Mouse (Mus musculus) CH12.LX (cell line): ENCODE measurements around the gene Dpf3. TPM values are rescaled to one million over a fixed set of nuclear protein-coding genes. Genes with fewer than 3 reads are reported as not detected.

Experiments
- DNase-seq: peaks from one replicate; pipeline ENCODE4 v3.0.0-alpha.2; 2013; ENCODE audit errors: extremely low read depth
- H3K27ac ChIP-seq: 2 replicates; pipeline ENCODE4 v1.5.1; 2012; ENCODE audit warnings: low read depth, mild to moderate bottlenecking, control low read depth, moderate library complexity; ENCODE audit not compliant: insufficient read depth
- H3K27me3 ChIP-seq: replicated peaks from 2 replicates; pipeline ENCODE3; 2012; ENCODE audit warnings: inconsistent platforms
- H3K36me3 ChIP-seq, 2 experiments: replicated peaks in 1 of 2; 2 replicates each; pipeline versions ENCODE3 to v1.6.1; 2012; ENCODE audit warnings: inconsistent platforms in 1 of 2, low read length in 1 of 2, mild to moderate bottlenecking in 1 of 2, mixed read lengths in 1 of 2, moderate library complexity in 1 of 2; ENCODE audit not compliant: control insufficient read depth in 1 of 2, insufficient read depth in 1 of 2
- H3K4me1 ChIP-seq, 2 experiments: 2 replicates each; pipeline ENCODE4 v1.6.1; 2012; ENCODE audit warnings: inconsistent platforms in 1 of 2, moderate library complexity in 1 of 2; ENCODE audit not compliant: insufficient read depth in 2 of 2, control insufficient read depth in 1 of 2
- H3K4me2 ChIP-seq: 2 replicates; pipeline ENCODE4 v1.6.1; 2012; ENCODE audit warnings: low read depth, mild to moderate bottlenecking, control low read depth; ENCODE audit not compliant: poor library complexity, insufficient read depth, severe bottlenecking
- H3K4me3 ChIP-seq, 3 experiments: fragments of 150-350 bp in 1 of 3; sonication (generic) in 1 of 3; replicated peaks in 1 of 3; 2 replicates each; pipeline versions ENCODE3 to v1.5.1; 2011 to 2012; ENCODE audit warnings: low read depth in 2 of 3, low read length in 2 of 3, mild to moderate bottlenecking in 2 of 3, moderate library complexity in 2 of 3, control low read depth in 1 of 3, improper control_type of control experiment in 1 of 3, inconsistent platforms in 1 of 3, mixed read lengths in 1 of 3; ENCODE audit not compliant: poor library complexity in 1 of 3
- H3K79me2 ChIP-seq: replicated peaks from 2 replicates; pipeline ENCODE4 v1.6.1; 2012; ENCODE audit warnings: mild to moderate bottlenecking, moderate library complexity; ENCODE audit not compliant: control insufficient read depth, poor library complexity, insufficient read depth, severe bottlenecking; ENCODE audit errors: extremely low read depth
- H3K9ac ChIP-seq: 2 replicates; pipeline ENCODE4 v1.6.1; 2012; ENCODE audit warnings: low read depth, mild to moderate bottlenecking, control low read depth, moderate library complexity; ENCODE audit not compliant: insufficient read depth
- H3K9me3 ChIP-seq: replicated peaks from 2 replicates; pipeline ENCODE3; 2012; ENCODE audit warnings: low read length, inconsistent platforms, mixed read lengths
- BHLHE40 ChIP-seq: IDR thresholded peaks from 2 replicates; pipeline ENCODE4 v1.6.1; 2011; ENCODE audit warnings: mild to moderate bottlenecking, low read depth, low read length, improper control_type of control experiment
- CHD1 ChIP-seq: IDR thresholded peaks from 2 replicates; pipeline ENCODE4 v1.6.1; 2012; ENCODE audit warnings: low read depth, low read length, improper control_type of control experiment, inconsistent platforms
- CHD2 ChIP-seq: IDR thresholded peaks from 2 replicates; pipeline ENCODE4 v1.6.1; 2011; ENCODE audit warnings: low read length, improper control_type of control experiment
- CTCF ChIP-seq, 2 experiments: IDR thresholded peaks in 1 of 2; conservative IDR thresholded peaks in 1 of 2; 2 replicates each; pipeline ENCODE4 v1.5.1; 2011 to 2012; ENCODE audit warnings: low read depth in 2 of 2, low read length in 2 of 2, improper control_type of control experiment in 1 of 2, inconsistent platforms in 1 of 2, mild to moderate bottlenecking in 1 of 2, moderate library complexity in 1 of 2
- E2F4 ChIP-seq: IDR thresholded peaks from 2 replicates; pipeline ENCODE4 v1.6.1; 2011; ENCODE audit warnings: low read depth, low read length, improper control_type of control experiment; ENCODE audit not compliant: insufficient replicate concordance
- ELF1 ChIP-seq: IDR thresholded peaks from 2 replicates; pipeline ENCODE4 v1.6.1; 2014; ENCODE audit warnings: low read depth, mild to moderate bottlenecking, inconsistent platforms, low read length, improper control_type of control experiment
- ETS1 ChIP-seq: conservative IDR thresholded peaks from 2 replicates; pipeline ENCODE4 v1.6.1; 2012; ENCODE audit warnings: low read depth, mild to moderate bottlenecking, inconsistent platforms, low read length, improper control_type of control experiment, moderate library complexity
- GABPA ChIP-seq: IDR thresholded peaks from 2 replicates; pipeline ENCODE4 v1.6.1; 2012; ENCODE audit warnings: low read depth, low read length, improper control_type of control experiment, inconsistent platforms; ENCODE audit not compliant: insufficient replicate concordance
- HCFC1 ChIP-seq: IDR thresholded peaks from 2 replicates; pipeline ENCODE4 v1.6.1; 2012; ENCODE audit warnings: low read depth, mild to moderate bottlenecking, inconsistent platforms, low read length, improper control_type of control experiment
- JUN ChIP-seq: IDR thresholded peaks from 2 replicates; pipeline ENCODE4 v1.6.1; 2011; ENCODE audit warnings: low read depth, mild to moderate bottlenecking, low read length, improper control_type of control experiment, moderate library complexity; ENCODE audit not compliant: insufficient read depth
- MAX ChIP-seq: IDR thresholded peaks from 2 replicates; pipeline ENCODE4 v1.6.1; 2011; ENCODE audit warnings: low read length, improper control_type of control experiment
- MAZ ChIP-seq: IDR thresholded peaks from 2 replicates; pipeline ENCODE4 v1.6.1; 2012; ENCODE audit warnings: low read depth, mild to moderate bottlenecking, inconsistent platforms, low read length, improper control_type of control experiment, moderate library complexity
- MEF2A ChIP-seq: IDR thresholded peaks from 2 replicates; pipeline ENCODE4 v1.6.1; 2014; ENCODE audit warnings: low read depth, mild to moderate bottlenecking, inconsistent platforms, low read length, improper control_type of control experiment, borderline replicate concordance
- MXI1 ChIP-seq: IDR thresholded peaks from 2 replicates; pipeline ENCODE4 v1.6.1; 2011; ENCODE audit warnings: mild to moderate bottlenecking, low read depth, low read length, improper control_type of control experiment
- MYC ChIP-seq: IDR thresholded peaks from 2 replicates; pipeline ENCODE4 v1.6.1; 2011; ENCODE audit warnings: low read depth, mild to moderate bottlenecking, improper control_type of control experiment, low read length
- NELFE ChIP-seq: IDR thresholded peaks from 2 replicates; pipeline ENCODE4 v1.6.1; 2011; ENCODE audit warnings: low read depth, low read length, improper control_type of control experiment
- NRF1 ChIP-seq: IDR thresholded peaks from 2 replicates; pipeline ENCODE4 v1.6.1; 2014; ENCODE audit warnings: low read depth, mild to moderate bottlenecking, inconsistent platforms, low read length, improper control_type of control experiment, moderate library complexity
- RAD21 ChIP-seq: IDR thresholded peaks from 2 replicates; pipeline ENCODE4 v1.6.1; 2011; ENCODE audit warnings: low read depth, mild to moderate bottlenecking, low read length, improper control_type of control experiment, moderate library complexity
- RCOR1 ChIP-seq: conservative IDR thresholded peaks from 2 replicates; pipeline ENCODE4 v1.6.1; 2012; ENCODE audit warnings: low read depth, mild to moderate bottlenecking, inconsistent platforms, low read length, improper control_type of control experiment
- SIN3A ChIP-seq: IDR thresholded peaks from 2 replicates; pipeline ENCODE4 v1.6.1; 2012; ENCODE audit warnings: low read length, improper control_type of control experiment, inconsistent platforms
- SMC3 ChIP-seq: IDR thresholded peaks from 2 replicates; pipeline ENCODE4 v1.6.1; 2011; ENCODE audit warnings: low read depth, low read length, improper control_type of control experiment
- UBTF ChIP-seq: IDR thresholded peaks from 2 replicates; pipeline ENCODE4 v1.6.1; 2012; ENCODE audit warnings: low read depth, mild to moderate bottlenecking, inconsistent platforms, low read length, improper control_type of control experiment, moderate library complexity
- USF1 ChIP-seq: IDR thresholded peaks from 2 replicates; pipeline ENCODE4 v1.6.1; 2014; ENCODE audit warnings: low read depth, mild to moderate bottlenecking, inconsistent platforms, low read length, improper control_type of control experiment
- ZC3H11A ChIP-seq: IDR thresholded peaks from 2 replicates; pipeline ENCODE4 v1.6.1; 2012; ENCODE audit warnings: low read depth, mild to moderate bottlenecking, inconsistent platforms, low read length, improper control_type of control experiment
- ZNF384 ChIP-seq: IDR thresholded peaks from 2 replicates; pipeline ENCODE4 v1.6.1; 2012; ENCODE audit warnings: low read depth, low read length, improper control_type of control experiment, inconsistent platforms
- dilution Hi-C: fragments of 300-500 bp; cut with MboI; formaldehyde crosslinking; loops from 2 replicates; pipeline ENCODE4 v1.14.3; 2020; ENCODE audit warnings: low sequenced_read_pairs; ENCODE audit not compliant: extremely low pct_unique_long_range_greater_than_20kb, extremely low pct_ligation_motif_present
- in situ Hi-C: fragments of 300-500 bp; cut with MboI; formaldehyde crosslinking; loops from 3 replicates; pipeline ENCODE4 v1.14.3; 2019; ENCODE audit warnings: low sequenced_read_pairs, low pct_ligation_motif_present, low pct_unique_long_range_greater_than_20kb, mixed read lengths
- polyA plus RNA-seq: library from polyadenylated mRNA; unstranded; fragments of >175 nt; gene quantifications from 2 replicates; pipeline ENCODE4 v1.2.1, GENCODE M21; 2012; ENCODE audit warnings: low read depth; ENCODE audit not compliant: insufficient read length
- total RNA-seq, 2 experiments: library from RNA; depleted of rRNA; stranded (reverse); fragments of 300-350 nt in 1 of 2; fragments of >200 nt in 1 of 2; gene quantifications; 2 replicates each; pipeline ENCODE4 v1.2.3; 2012 to 2014

Gene Dpf3
- total and polyA plus RNA-seq, 3 experiments, result 0.42 to 1.2 (median 1.2) TPM

DNA sequence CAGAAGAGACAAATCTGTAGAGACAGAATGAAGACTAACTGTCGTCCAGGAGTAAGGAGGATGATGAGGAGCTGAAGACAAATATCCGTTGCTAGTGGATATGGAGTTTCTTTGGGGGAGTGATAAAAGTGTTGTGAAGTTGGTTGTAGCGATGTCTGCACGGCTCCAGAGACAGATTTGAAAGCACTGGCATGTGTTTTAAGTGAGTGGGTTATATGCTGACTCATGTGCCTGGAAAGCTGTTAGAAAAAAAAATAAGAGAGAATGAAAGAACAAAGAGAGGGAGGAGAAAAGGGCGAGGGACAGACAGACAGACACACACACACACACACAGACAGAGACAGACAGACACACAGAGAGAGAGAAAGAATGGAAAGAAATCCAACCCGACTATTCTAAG, 319.2 kb downstream of the Dpf3 start:
- Histone ChIP-seq H3K4me1 (peaks cover 0 to 2% of the 10 kb centered on the region in 2 experiments; a peak in 1 of 4 replicates), H3K79me2 (no peaks in the 10 kb centered on the region), H3K9me3 (no peaks in the 10 kb centered on the region), H3K4me2 (no peak overlapping the region), H3K36me3 (no peaks in the 10 kb centered on the region), H3K4me3 (no peak overlapping the region), H3K9ac (no peak overlapping the region), H3K27ac (no peak overlapping the region), H3K27me3 (no peaks in the 10 kb centered on the region)
- DNase-seq, result no peak
- dilution Hi-C loops (no loop called here), in situ Hi-C loops (no loop called here)
- TF ChIP-seq ELF1 (no peak), MAZ (no peak), USF1 (no peak), SMC3 (no peak), CHD1 (no peak), MYC (no peak), NRF1 (no peak), MEF2A (no peak), BHLHE40 (no peak), MXI1 (no peak), UBTF (no peak), CTCF (conservative IDR thresholded peaks at IDR 0.05 in 1 of 2, IDR thresholded peaks at IDR 0.05 in 1 of 2; ENCODE audit: low read depth in 2 of 2, low read length in 2 of 2) (no peak), JUN (no peak), RAD21 (no peak), CHD2 (no peak), SIN3A (no peak), RCOR1 (no peak), GABPA (no peak), ETS1 (no peak), MAX (no peak)

DNA sequence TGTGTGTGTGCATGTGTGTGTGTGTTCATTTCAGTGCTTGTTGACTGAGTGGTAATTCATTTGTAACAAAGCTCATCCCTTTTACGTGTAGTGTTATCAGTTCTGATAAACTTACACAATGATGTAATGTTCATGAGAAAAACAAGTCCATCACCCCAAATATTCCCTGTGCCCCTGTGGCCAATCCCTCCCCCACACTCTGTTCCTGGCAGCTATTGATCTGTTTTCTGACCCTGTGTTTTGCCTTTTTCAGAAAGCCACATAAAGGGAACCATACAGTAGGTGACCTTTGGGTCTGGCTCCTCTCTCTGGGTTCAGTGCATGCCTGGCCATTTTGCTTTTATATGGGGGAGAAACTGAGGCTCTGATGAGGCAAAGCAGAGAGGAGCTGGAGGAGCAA, 322.5 kb downstream of the Dpf3 start:
- dilution Hi-C loops, result no loop called here
- DNase-seq, result no peak

More for the DNA sequence above, 322.5 kb downstream of the Dpf3 start:
- Histone ChIP-seq H3K27me3 (no peaks in the 10 kb centered on the region), H3K4me3 (no peak overlapping the region), H3K79me2 (no peaks in the 10 kb centered on the region), H3K36me3 (no peaks in the 10 kb centered on the region), H3K9me3 (no peaks in the 10 kb centered on the region), H3K27ac (no peak overlapping the region), H3K4me2 (no peak overlapping the region), H3K4me1 (peaks cover 0 to 2% of the 10 kb centered on the region in 2 experiments; a peak in 1 of 4 replicates), H3K9ac (no peak overlapping the region)
- TF ChIP-seq HCFC1, result no peak
- TF ChIP-seq JUN, result no peak
- TF ChIP-seq ETS1, result no peak
- no peak for TF ChIP-seq BHLHE40
- no peak for TF ChIP-seq CTCF (conservative IDR thresholded peaks at IDR 0.05 in 1 of 2, IDR thresholded peaks at IDR 0.05 in 1 of 2; ENCODE audit: low read depth in 2 of 2, low read length in 2 of 2)
- TF ChIP-seq ZNF384, result no peak
- no peak for TF ChIP-seq USF1
- no peak for TF ChIP-seq GABPA
- no peak for TF ChIP-seq RAD21
- TF ChIP-seq NELFE, result no peak
- TF ChIP-seq RCOR1, result no peak
- no peak for TF ChIP-seq ELF1
- no peak for TF ChIP-seq MYC
- no peak for TF ChIP-seq E2F4
- TF ChIP-seq SMC3, result no peak
- TF ChIP-seq ZC3H11A, result no peak
- no peak for TF ChIP-seq MAZ
- TF ChIP-seq MXI1, result no peak
- in situ Hi-C loops, result no loop called here
